Mouse (Mus musculus): ENCODE results near the gene Gtpbp2. TPM values are rescaled to one million over a fixed set of nuclear protein-coding genes. Genes with fewer than 3 reads are reported as not detected.
A peak's percentile ranks its signal among the peaks of the same experiment; 100 is the strongest.

Gene Gtpbp2
- total RNA-seq, 2 experiments from 2014 or later, result 296 to 714 TPM

GRCm38 (mm10) chr17:46152847-46153782 is 7.7 kb upstream of the Gtpbp2 start, which contains the start of gene Mad2l1bp:
TSS of gene Mad2l1bp (minus strand) at chr17:46153553.
- peak; percentile 88 for ATAC-seq (replicated peaks; ENCODE audit: low FRiP score, poor library complexity, severe bottlenecking)

GRCm38 (mm10) chr17:46154336-46154735 is 6.5 kb upstream of the Gtpbp2 start:
- no peak for ATAC-seq (replicated peaks; ENCODE audit: low FRiP score, poor library complexity, severe bottlenecking)

GRCm38 (mm10) chr17:46156680-46157079 is 4.2 kb upstream of the Gtpbp2 start:
- peak; percentile 52 for ATAC-seq (replicated peaks; ENCODE audit: low FRiP score, poor library complexity, severe bottlenecking)

GRCm38 (mm10) chr17:46157131-46157530 is 3.7 kb upstream of the Gtpbp2 start:
- no peak for ATAC-seq (replicated peaks; ENCODE audit: low FRiP score, poor library complexity, severe bottlenecking)

GRCm38 (mm10) chr17:46159236-46159635 is 1.6 kb upstream of the Gtpbp2 start:
- peak; percentile 65 for ATAC-seq (replicated peaks; ENCODE audit: low FRiP score, poor library complexity, severe bottlenecking)

GRCm38 (mm10) chr17:46160090-46160662 is 656 bp upstream of the Gtpbp2 start:
- peak; percentile 65 for ATAC-seq (replicated peaks; ENCODE audit: low FRiP score, poor library complexity, severe bottlenecking)

GRCm38 (mm10) chr17:46161179-46161578 is 347 bp downstream of the Gtpbp2 start:
- no peak for ATAC-seq (replicated peaks; ENCODE audit: low FRiP score, poor library complexity, severe bottlenecking)

- no peak for ATAC-seq (replicated peaks; ENCODE audit: low FRiP score, poor library complexity, severe bottlenecking)
These were observed 878 bp downstream of the Gtpbp2 start for GRCm38 (mm10) chr17:46161710-46162109.

GRCm38 (mm10) chr17:46162551-46162950 is 1.7 kb downstream of the Gtpbp2 start:
- no peak for ATAC-seq (replicated peaks; ENCODE audit: low FRiP score, poor library complexity, severe bottlenecking)

GRCm38 (mm10) chr17:46162951-46163421 is 2.2 kb downstream of the Gtpbp2 start:
- ATAC-seq (replicated peaks; ENCODE audit: low FRiP score, poor library complexity, severe bottlenecking), result no peak

- ATAC-seq (replicated peaks; ENCODE audit: low FRiP score, poor library complexity, severe bottlenecking), result no peak
These were observed 3.5 kb downstream of the Gtpbp2 start for GRCm38 (mm10) chr17:46164301-46164700.

GRCm38 (mm10) chr17:46164791-46165190 is 4.0 kb downstream of the Gtpbp2 start:
- no peak for ATAC-seq (replicated peaks; ENCODE audit: low FRiP score, poor library complexity, severe bottlenecking)

- ATAC-seq (replicated peaks; ENCODE audit: low FRiP score, poor library complexity, severe bottlenecking), result no peak
These were observed 4.6 kb downstream of the Gtpbp2 start for GRCm38 (mm10) chr17:46165460-46165859.

GRCm38 (mm10) chr17:46166270-46166669 is 5.4 kb downstream of the Gtpbp2 start:
- no peak for ATAC-seq (replicated peaks; ENCODE audit: low FRiP score, poor library complexity, severe bottlenecking)

- ATAC-seq (replicated peaks; ENCODE audit: low FRiP score, poor library complexity, severe bottlenecking), result no peak
These were observed 6.2 kb downstream of the Gtpbp2 start for GRCm38 (mm10) chr17:46167014-46167413.

GRCm38 (mm10) chr17:46168318-46168717 is 7.5 kb downstream of the Gtpbp2 start:
- ATAC-seq (replicated peaks; ENCODE audit: low FRiP score, poor library complexity, severe bottlenecking), result peak; percentile 51

GRCm38 (mm10) chr17:46168768-46169167 is 7.9 kb downstream of the Gtpbp2 start:
- ATAC-seq (replicated peaks; ENCODE audit: low FRiP score, poor library complexity, severe bottlenecking), result no peak

- ATAC-seq (replicated peaks; ENCODE audit: low FRiP score, poor library complexity, severe bottlenecking), result peak; percentile 69
These were observed 9.7 kb downstream of the Gtpbp2 start for GRCm38 (mm10) chr17:46170538-46170937.

GRCm38 (mm10) chr17:46182273-46182672 is 21.4 kb downstream of the Gtpbp2 start:
- no peak for ATAC-seq (replicated peaks; ENCODE audit: low FRiP score, poor library complexity, severe bottlenecking)

- no peak for ATAC-seq (replicated peaks; ENCODE audit: low FRiP score, poor library complexity, severe bottlenecking)
These were observed 28.0 kb downstream of the Gtpbp2 start for GRCm38 (mm10) chr17:46188829-46189228.

GRCm38 (mm10) chr17:46201151-46201550 is 40.3 kb downstream of the Gtpbp2 start:
- ATAC-seq (replicated peaks; ENCODE audit: low FRiP score, poor library complexity, severe bottlenecking), result peak; percentile 54; the same call in 1 of the 2 replicates

All from erythroblast, adult 5-6 weeks (primary cell).